Mouse (Mus musculus): ENCODE measurements around the gene Ell.
A peak's percentile ranks its signal among the peaks of the same experiment; 100 is the strongest.
"Not testable (repeated sequence)": the region's sequence is repeated elsewhere in the genome, so short reads cannot be mapped to it uniquely, and the experiment has no call there.

Gene Ell

DNA sequence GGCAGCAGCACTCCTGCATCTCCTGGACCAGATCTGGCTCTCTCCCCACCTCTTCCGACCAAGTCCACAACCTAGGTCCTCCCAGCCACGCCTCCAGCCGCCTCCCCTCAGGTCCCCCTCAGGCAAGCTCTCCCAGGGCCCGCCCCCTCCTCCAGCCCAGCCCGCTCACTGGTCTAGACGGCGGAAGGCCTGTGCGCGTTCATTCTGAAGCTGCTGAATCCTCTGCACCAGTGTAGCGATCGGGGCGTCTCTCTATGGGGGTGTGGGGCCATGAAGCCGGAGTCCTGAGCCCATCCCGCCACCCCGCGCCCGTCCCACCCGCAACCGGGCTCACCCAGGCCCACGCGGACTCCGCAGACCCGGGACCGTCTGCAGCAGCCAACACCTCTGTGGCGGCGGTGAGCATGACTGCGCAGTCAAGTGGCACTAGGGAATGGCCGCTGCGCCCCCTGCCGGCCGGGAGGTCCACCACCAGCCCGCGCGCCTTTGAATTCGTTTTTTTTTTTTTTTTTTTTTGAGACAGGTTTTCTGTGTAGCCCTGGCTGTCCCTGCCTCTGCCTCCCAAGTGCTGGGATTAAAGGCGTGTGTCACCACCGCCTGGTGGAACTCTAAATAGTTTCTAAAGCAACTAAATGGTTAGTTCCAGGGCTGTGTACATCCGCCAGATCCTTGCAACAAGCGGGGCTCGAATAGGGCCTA is 32.8 kb upstream of the Ell start, which contains the start of gene Rex1bd:
TSS of gene Rex1bd (minus strand) at position 425 of the 699 bp plus-strand sequence.
- DNase-seq (ENCODE audit: low read depth), result peak; percentile 95

GRCm38 (mm10) chr8:70507027-70507393 is 32.2 kb upstream of the Ell start:
- no peak for DNase-seq (ENCODE audit: low read depth)

GRCm38 (mm10) chr8:70509281-70509952 is 29.8 kb upstream of the Ell start:
- DNase-seq (ENCODE audit: low read depth), result no peak

DNA sequence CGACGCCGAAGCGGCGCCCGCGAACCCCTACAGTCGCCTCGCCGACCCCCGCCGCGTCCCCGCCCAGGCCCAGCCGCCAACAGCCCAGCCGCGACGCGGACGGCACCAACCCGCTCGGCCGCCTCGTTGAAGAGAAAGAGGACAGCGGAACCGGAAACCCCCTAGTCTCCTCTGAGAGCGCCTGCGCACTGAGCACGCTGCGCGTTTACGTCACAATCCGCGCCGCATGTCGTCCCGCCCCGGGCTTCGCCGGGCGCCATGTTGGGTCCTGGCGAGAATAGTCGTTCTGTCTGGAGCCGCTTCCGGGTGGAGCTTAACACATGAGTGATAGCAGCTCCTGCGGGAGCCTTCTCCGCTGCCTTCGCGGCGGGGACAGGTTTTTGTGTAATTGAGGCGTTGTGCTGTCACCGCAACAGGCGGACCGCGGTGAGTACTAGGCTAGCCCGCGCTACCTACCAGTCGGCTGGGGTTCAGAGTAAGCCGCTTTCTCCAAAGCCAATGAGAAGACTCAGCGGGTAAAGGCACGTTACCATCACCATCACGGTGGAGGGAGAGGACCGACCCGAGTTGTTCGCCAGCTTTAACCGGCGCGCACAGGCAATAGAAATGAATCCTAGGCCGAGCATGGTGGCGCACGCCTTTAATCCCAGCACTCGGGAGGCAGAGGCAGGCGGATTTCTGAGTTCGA is 28.9 kb upstream of the Ell start, which contains the start of gene Uba52:
TSS of gene Uba52 (minus strand) at position 574 of the 688 bp plus-strand sequence.
- peak; percentile 99 for DNase-seq (ENCODE audit: low read depth)

DNA sequence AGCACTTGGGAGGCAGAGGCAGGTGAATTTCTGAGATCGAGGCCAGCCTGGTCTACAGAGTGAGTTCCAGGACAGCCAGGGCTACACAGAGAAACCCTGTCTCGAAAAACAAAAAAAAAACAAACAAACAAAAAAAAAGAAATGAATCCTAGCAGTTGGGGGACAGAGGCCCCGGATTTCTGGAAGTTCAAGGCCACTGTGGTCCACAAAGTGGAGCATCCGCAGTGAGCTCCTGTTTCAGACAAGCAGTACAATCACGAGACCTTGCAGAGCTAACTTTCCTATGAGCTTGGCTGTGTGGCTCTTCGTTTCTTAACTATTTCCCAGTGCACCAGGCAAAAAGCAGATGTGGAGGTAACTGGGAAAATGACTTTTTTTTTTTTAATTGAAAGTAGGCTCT is 28.1 kb upstream of the Ell start:
- DNase-seq (ENCODE audit: low read depth), result not testable (repeated sequence)

- no peak for DNase-seq (ENCODE audit: low read depth)
Measured at GRCm38 (mm10) chr8:70511770-70512169, 27.5 kb upstream of the Ell start.

DNA sequence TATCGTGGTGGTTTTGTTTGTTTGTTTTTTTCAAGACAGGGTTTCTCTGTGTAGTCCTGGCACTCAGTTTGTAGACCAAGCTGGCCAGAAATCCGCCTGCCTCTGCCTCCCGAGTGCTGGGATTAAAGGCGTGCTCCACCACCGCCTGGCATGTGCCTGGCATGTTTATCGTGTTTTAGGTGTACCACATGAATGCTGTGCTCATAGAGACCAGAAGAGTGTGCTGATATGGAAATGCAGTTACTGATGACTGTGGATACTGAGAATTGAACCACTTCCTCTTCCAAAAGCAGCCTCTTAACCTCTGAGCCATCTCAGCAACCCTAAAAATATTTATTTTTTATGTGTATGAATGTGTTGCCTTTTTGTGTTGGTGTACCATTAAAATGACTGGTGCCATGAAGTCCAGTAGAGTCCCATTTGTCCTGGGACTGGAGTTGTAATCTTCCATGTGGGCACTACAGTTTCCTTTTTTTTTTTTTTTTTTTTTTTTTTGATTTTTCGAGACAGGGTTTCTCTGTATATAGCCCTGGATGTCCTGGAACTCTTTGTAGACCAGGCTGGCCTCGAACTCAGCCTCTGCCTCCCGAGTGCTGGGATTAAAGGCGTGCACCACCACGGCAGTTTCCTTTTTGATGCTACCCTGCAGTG is 26.9 kb upstream of the Ell start:
- DNase-seq (ENCODE audit: low read depth), result no peak

DNA sequence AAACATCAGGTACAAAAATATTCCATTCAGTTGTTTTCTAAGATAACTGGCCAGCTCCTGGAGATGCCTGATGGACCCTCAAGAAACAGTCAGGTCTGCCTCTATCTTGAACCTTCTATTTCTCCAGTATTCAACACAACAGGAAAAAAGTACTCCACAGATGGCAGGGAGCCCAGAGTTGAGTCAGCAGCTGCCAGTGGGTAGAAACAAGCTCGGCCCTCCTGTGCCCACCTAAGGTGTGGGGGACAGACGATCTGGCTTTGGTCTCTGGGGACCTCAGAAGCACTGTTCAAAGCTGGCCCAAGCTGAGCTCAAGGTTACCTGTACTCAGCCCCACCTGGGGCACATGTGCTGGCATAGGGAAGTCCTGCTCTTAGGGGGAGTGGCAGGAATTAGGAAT is 25.8 kb upstream of the Ell start:
- no peak for DNase-seq (ENCODE audit: low read depth)

DNA sequence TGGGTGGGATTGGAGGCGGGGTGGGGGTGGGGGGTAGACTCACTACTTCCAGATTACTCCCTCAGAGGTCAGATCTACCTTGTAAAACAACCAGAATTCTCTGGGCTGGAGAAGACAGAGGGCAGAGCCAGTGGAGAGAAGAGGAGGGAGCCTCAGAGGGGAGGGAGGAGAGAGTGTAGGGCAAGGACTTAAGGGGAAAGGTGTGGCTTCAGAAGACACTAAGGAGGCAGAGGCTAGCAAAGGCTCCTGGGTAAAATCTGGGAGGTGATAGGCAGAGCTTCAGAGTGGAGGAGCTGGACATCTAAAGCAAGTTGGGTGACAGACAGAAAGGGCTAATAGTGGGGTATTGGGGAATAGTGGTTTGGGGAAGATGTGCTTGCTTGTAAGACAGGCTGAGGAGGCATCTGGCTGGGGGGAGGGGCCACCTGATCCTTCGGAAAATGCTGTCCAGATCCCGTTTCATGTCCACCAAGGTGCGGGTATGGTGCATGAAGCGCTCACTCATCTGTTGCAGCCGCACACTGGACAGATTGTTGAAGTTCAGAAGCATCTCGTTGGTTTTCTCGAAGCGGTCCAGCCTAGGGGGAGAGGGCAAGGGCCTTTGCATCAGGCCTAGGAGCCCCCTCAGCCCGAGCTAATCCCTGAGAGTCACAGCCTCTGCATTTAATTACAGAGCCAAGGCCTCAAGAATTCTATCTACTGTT is 21.2 kb upstream of the Ell start:
- DNase-seq (ENCODE audit: low read depth), result no peak

- DNase-seq (ENCODE audit: low read depth), result no peak
Measured at GRCm38 (mm10) chr8:70519043-70519442, 20.2 kb upstream of the Ell start.

DNA sequence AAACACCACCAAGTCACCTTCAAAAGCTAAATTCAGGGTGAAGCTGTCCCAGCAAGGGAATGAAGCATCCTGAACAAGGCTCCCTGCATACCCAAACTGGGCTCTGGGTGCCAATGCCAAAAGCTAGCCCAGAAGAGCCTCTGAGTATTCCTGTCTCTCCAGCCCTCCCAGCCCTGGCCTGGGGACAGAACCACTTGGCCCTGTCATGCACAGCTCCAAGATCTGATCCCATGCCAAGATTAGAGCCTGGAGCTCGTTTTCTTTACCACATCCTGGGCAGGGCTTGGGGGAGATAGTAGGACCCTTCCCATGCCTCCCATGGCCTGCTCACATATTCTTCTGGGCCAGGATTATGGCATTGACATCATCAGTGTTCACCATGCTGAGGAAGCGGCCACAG is 19.7 kb upstream of the Ell start:
- DNase-seq (ENCODE audit: low read depth), result no peak

- DNase-seq (ENCODE audit: low read depth), result peak; percentile 99
Measured at GRCm38 (mm10) chr8:70522592-70523403, 16.5 kb upstream of the Ell start.

DNA sequence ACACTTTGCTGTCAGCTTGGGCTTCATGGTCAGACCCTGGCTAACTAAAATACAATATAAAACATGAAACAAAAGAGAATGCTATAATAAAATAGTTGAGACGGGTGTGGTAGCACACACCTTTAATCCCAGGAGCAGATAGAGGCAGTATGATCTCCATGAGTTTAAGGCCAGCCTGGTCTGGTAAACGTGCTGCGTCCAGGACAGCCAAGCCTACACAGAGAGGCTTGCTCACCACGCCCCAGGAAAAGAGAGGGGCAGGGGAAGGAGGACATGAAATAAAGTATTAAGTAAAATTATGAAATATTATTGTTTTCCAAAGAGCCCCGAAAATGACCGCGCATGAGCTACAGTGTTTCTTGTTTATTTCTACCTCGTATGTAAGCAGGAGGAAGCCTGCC is 12.1 kb upstream of the Ell start:
- peak; percentile 41 for DNase-seq (ENCODE audit: low read depth)

GRCm38 (mm10) chr8:70527512-70528181 is 11.6 kb upstream of the Ell start, which contains the start of the genes Fkbp8 and Kxd1:
Gene Fkbp8 (plus strand): TSS chr8:70527724.
Gene Kxd1 (minus strand): TSS chr8:70527956.
- peak; percentile 98 for DNase-seq (ENCODE audit: low read depth)

DNA sequence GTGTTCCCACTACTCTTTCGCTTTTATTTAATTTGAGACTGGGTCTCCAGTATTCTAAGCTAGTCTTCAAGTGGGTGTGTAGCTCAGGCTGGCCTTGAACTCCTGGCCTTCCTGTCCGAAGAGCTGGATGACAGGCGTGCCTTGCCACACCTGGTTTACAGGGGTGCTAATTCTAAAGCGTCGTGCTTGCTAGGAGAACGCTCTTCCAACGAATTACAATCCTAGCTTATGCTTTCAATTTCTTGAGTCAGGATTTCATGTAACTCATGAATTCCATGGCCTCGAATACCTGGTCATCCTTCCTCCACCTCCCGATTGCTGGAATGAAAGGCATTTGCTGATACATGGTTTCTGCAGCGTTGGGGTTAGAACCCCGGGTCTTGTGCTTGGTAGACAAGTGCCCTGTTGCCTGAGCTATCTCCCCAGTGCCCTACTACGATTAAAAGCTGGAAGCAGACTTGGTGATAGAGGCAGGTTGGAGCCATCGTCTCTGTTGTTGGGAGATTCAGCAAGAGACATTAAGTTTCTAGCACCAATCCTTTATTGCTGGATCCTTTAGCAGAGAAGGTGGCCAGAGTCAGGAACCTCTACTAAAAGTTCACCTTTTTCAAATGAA is 11.0 kb upstream of the Ell start:
- DNase-seq (ENCODE audit: low read depth), result no peak

DNA sequence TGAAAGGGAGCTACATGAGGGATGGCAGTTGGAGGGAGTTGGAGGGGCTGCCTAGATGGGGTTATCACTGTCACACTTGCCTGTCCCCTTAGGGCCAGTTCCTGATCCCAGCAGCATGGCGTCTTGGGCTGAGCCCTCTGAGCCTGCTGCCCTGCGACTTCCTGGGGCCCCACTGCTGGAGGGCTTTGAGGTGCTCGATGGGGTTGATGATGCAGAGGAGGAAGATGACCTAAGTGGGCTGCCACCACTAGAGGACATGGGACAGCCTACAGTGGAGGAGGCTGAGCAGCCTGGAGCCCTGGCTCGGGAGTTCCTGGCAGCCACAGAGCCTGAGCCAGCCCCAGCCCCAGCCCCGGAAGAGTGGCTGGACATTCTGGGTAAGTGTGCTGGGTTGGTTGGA is 10.0 kb upstream of the Ell start:
- DNase-seq (ENCODE audit: low read depth), result no peak

DNA sequence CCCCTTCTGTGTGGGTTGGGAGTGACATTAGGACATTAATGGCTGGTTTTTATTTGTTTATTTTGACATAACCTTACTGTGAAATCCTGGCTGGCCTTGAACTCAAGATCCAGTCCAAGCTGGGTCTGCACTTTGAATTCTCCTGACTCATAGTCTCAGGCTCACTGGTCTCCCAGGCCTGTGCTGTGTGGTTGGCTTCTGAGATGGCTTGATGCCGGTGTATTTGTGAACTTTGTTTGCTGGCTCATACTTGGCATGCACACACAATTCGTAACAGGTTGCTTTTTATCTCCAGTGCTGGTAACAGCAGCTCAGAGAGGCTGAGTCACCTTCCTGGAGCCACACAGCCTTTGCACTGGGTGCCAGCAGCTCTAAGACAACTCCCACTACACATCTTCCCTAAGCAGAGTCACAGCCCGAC is 9.5 kb upstream of the Ell start:
- DNase-seq (ENCODE audit: low read depth), result no peak

DNA sequence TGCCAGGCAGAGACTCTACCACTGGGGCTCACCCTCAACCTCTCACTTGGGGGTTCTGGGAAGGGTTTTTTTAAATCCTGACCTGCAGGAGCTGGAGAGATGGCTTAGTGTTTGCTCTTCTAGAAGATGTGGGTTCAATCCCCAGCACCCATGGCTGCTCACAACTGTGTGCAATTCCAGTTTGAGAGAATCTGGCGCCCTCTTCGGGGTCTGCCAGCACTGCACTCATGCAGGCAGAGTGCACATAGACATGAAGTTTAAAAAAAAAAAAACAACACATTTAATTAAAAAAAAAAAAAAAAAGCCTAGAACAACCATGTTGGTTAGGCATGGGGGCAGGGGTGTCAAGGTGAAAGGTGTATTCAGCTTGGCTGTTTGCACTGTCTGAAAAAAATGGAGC is 8.9 kb upstream of the Ell start:
- no peak for DNase-seq (ENCODE audit: low read depth)

- no peak for DNase-seq (ENCODE audit: low read depth)
Measured at GRCm38 (mm10) chr8:70534281-70534680, 5.0 kb upstream of the Ell start.

- DNase-seq (ENCODE audit: low read depth), result no peak
Measured at GRCm38 (mm10) chr8:70535221-70535620, 4.0 kb upstream of the Ell start.

Measured in naive thymus-derived CD4-positive, alpha-beta T cell, adult 2 months (primary cell).